Mouse (Mus musculus) lung, embryonic 16.5 days (tissue): ENCODE measurements around the gene Rtl5. TPM values are rescaled to one million over a fixed set of nuclear protein-coding genes. Genes with fewer than 3 reads are reported as not detected.
"Not testable (repeated sequence)": the region's sequence is repeated elsewhere in the genome, so short reads cannot be mapped to it uniquely, and the experiment has no call there.

Experiments
- ATAC-seq: fragments of 200-750 bp; cut with Nextera tagmentation; 2 replicates; pipeline ENCODE4 v1.8.0; 2017; ENCODE audit warnings: low read depth, mild to moderate bottlenecking, moderate library complexity
- H3K27ac ChIP-seq: fragments of 300-500 bp; sonication (generic); 2 replicates; pipeline ENCODE4 v1.5.1; 2014; ENCODE audit warnings: mild to moderate bottlenecking, control low read depth, low read length
- H3K27me3 ChIP-seq: fragments of 300-500 bp; sonication (generic); 2 replicates; pipeline ENCODE4 v1.6.1; 2014; ENCODE audit warnings: low read depth, low read length, mixed read lengths; ENCODE audit not compliant: control insufficient read depth, insufficient read depth
- H3K36me3 ChIP-seq: fragments of 300-500 bp; sonication (generic); 2 replicates; pipeline ENCODE4 v1.6.1; 2014; ENCODE audit warnings: low read length; ENCODE audit not compliant: control insufficient read depth, insufficient read depth
- H3K4me1 ChIP-seq: fragments of 300-500 bp; sonication (generic); replicated peaks from 2 replicates; pipeline ENCODE4 v1.6.1; 2014; ENCODE audit warnings: low read length, mixed read lengths; ENCODE audit not compliant: control insufficient read depth, insufficient read depth
- H3K4me2 ChIP-seq: fragments of 300-500 bp; sonication (generic); 2 replicates; pipeline ENCODE4 v1.6.1; 2014; ENCODE audit warnings: low read depth, low read length, control low read depth
- H3K4me3 ChIP-seq: fragments of 300-500 bp; sonication (generic); 2 replicates; pipeline ENCODE4 v1.5.1; 2014; ENCODE audit warnings: mild to moderate bottlenecking, low read length, control low read depth
- H3K9ac ChIP-seq: fragments of 300-500 bp; sonication (generic); 2 replicates; pipeline ENCODE4 v1.6.1; 2014; ENCODE audit warnings: low read length, control low read depth
- H3K9me3 ChIP-seq: fragments of 300-500 bp; sonication (generic); 2 replicates; pipeline ENCODE4 v1.6.1; 2016; ENCODE audit warnings: low read length; ENCODE audit not compliant: control insufficient read depth
- WGBS: fragments of 180-500 bp; shearing (Covaris S2); extraction: QIAGEN DNeasy Blood & Tissue Kit; methylation state at CpG from one replicate; pipeline ENCODE4 v1.1.7; 2014; 5-methylcytosine and 5-hydroxymethylcytosine counted together
- polyA plus RNA-seq: library from polyadenylated mRNA; unstranded; fragments of >200 nt; fragmentation: Nextera tagmentation; extraction: Ambion mirVana; gene quantifications from 2 replicates; pipeline ENCODE4 v1.2.1, GENCODE M21; 2015

Rtl5 gene
- polyA plus RNA-seq: 1.8 and 2.9 TPM in 2 replicates

DNA sequence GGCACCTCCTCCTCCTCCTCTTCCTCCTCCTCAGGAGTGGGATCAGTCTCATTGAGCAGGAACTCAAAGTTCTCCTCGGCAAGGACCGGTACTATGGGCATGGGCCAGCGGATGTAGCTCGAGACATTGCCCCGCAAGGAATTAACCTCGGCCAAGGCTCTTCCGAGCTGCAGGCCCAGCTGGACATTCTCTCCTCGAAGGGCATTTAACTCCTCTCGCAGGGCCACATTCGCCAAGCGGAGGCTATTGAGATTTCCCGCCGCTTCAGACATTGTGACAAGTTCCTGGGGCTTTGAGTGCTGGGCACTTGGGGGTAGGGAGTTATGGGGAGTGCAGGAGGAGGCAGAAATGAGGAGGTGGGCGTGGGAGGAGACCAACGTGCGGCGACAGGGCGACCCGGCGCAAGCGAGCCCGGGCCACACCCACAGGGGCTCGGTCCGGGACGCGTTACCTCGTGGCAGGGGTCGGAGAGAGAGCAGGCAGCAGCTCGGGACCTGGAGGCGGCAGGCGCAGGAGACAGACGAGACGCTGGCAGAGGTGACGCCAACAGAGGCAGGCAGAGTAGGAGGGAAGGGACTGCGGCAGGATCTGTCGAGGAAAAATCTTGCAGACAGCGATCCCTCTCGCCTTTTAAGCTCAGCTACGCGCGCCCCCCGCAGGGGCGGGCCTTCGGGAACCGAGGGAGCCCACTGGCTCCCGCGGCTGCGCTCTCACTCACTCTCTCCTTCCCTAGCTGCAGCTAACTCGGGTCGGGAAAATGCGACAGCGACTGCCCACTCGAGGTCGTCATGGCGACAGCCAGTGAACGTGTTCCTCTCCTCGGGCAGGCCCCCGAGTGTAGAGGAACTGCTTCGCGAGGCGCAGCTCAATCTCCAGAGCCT is at the start of gene Rtl5:
Gene Rtl5 (minus strand): TSS at position 714 of the 881 bp plus-strand sequence.
- 22% methylated on average over 56 of the region's 61 CpGs for WGBS
- peak within 1 kb of the TSS; percentile 64 for H3K27ac ChIP-seq
- no peaks in the 10 kb centered on the region for H3K27me3 ChIP-seq
- H3K36me3 ChIP-seq: no peaks in the 10 kb centered on the region
- H3K9me3 ChIP-seq: no peaks in the 10 kb centered on the region
- H3K9ac ChIP-seq: peak within 1 kb of the TSS; percentile 73
- no peaks in the 10 kb centered on the region for H3K4me1 ChIP-seq
- H3K4me2 ChIP-seq: peak within 1 kb of the TSS; percentile 72
- H3K4me3 ChIP-seq: peak within 1 kb of the TSS; percentile 58
- peak; percentile 94 for ATAC-seq

DNA sequence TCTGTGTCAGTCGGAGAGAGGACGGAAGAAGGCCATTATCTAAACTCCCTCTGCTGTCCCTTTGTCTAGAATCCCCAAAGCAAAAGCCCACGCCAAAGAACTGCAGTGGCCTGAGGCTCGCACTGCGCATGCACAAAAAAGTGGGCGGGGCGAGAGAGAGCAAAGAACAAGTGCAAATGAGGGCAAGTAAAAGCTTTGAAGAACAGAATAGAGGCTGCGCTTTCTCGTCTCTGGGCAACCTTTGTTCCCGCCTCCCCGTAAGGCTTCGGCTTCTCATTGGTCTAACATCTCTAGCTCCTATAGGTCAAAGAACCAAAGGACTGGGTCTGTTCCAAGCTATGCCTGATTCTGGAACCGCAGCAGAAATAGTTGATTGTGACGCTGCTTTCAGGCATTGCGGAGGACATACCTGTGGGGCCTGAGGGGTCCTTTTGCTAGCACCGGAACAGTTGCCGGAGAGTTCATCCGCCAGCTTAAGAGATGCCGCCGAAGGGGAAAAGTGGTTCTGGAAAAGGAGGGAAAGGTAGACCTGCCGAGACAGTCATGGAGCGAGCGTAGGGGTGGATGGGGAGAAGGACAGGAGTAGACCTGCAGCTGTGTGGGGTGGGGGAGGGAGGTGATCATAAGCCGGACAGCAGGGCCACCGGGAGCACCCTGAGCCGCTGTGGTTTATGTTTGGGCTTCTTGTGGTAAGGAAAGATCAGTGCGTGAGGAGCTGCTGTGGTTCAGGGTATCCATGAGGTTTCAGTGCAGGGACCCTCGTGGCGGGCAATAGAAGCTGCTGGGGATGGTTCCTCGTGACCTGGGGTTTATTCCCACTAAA is 48.1 kb upstream of the Rtl5 start, which contains the start of gene Pin4:
Gene Pin4 (plus strand): TSS at position 406 of the 823 bp plus-strand sequence.
- peak within 1 kb of the TSS; percentile 72 for H3K9ac ChIP-seq
- no peak within 1 kb of the TSS for H3K27ac ChIP-seq
- 0 out of 2 replicates have a peak, but pooled peaks cover 3% of the 10 kb centered on the region for H3K4me1 ChIP-seq
- peak within 1 kb of the TSS; percentile 68 for H3K4me3 ChIP-seq
- peaks cover 2% of the 10 kb centered on the region; the same call in 1 of the 2 replicates for H3K27me3 ChIP-seq
- peak within 1 kb of the TSS; percentile 56 for H3K4me2 ChIP-seq
- peak; percentile 99 for ATAC-seq
- H3K36me3 ChIP-seq: peaks cover 2% of the 10 kb centered on the region; the same call in 1 of the 2 replicates
- no peaks in the 10 kb centered on the region for H3K9me3 ChIP-seq
- 15% methylated on average over 30 of the region's 30 CpGs for WGBS

DNA sequence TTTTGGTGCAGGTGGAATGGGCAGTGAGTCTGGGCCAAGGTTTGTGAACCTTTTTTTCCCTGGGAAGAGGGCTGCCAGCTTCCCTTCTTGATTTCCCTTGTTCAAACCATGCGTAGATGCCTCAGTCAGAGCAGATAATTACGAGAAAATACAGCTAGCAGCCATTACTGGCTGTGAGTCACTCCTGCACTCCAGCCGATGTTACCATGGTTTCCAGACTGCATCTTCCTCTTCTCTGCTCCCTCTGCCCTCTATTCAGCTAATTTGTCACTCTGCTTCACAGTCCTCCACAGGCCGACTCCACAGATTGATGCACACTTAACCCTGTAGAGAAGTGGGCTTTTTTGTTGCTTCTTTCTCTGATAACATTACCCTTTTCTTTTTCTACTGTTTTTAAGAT is 44.6 kb upstream of the Rtl5 start:
- H3K27ac ChIP-seq: no peak overlapping the region
- 33% methylated on average over 4 of the region's 4 CpGs for WGBS
- H3K9ac ChIP-seq: no peak overlapping the region
- no peaks in the 10 kb centered on the region for H3K36me3 ChIP-seq
- H3K4me2 ChIP-seq: no peak overlapping the region
- H3K27me3 ChIP-seq: peaks cover 2% of the 10 kb centered on the region; the same call in 1 of the 2 replicates
- ATAC-seq: no peak
- H3K9me3 ChIP-seq: no peaks in the 10 kb centered on the region
- H3K4me1 ChIP-seq: 0 out of 2 replicates have a peak, but pooled peaks cover 3% of the 10 kb centered on the region
- H3K4me3 ChIP-seq: no peak overlapping the region

DNA sequence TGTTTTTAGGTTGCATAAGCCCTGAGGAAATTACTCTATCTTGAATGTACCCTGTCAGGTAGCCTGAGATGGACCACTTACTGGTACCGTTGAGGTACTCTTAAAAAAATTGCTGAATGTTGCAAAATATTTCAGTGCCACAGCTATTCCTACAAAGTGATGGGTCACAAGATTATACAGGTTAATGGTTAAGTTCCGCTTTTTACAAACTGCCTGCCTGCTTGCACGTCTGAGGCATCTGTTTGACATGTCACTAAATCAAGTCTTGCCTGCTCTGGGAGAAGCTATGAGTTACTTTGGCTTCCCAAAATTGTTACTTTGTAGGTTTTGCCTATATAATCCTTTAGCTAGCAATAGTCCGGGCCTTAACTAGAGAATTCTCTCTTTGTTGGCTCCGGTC is 38.2 kb upstream of the Rtl5 start:
- H3K27ac ChIP-seq, H3K9ac ChIP-seq, H3K9me3 ChIP-seq, H3K27me3 ChIP-seq, H3K4me3 ChIP-seq, H3K4me1 ChIP-seq, H3K4me2 ChIP-seq, H3K36me3 ChIP-seq, ATAC-seq: not testable (repeated sequence)
- WGBS: 69% methylated on average over 5 of the region's 5 CpGs

DNA sequence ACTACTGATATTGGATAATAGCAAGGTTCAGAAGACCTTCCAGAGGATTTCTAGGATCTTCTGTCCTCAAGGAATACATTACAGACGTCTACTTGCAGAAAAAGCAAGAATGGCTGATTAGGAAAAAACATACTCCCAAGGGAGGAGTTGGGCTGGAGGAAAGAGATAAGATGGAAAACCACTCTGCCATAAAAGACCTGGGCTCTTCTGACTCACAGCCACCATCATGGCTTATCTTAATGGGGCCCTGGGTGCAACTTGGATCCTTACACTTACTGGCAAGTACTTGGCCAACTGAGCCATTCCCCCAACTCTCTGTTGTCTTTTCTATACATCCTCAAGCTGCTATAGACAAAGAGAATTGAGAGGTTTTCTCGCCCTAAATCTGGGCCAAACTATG is 32.7 kb upstream of the Rtl5 start:
- H3K27me3 ChIP-seq, H3K4me3 ChIP-seq, H3K4me1 ChIP-seq, H3K9me3 ChIP-seq, ATAC-seq, H3K4me2 ChIP-seq, H3K27ac ChIP-seq, H3K9ac ChIP-seq, H3K36me3 ChIP-seq: not testable (repeated sequence)
- 46% methylated on average over 2 of the region's 2 CpGs for WGBS

DNA sequence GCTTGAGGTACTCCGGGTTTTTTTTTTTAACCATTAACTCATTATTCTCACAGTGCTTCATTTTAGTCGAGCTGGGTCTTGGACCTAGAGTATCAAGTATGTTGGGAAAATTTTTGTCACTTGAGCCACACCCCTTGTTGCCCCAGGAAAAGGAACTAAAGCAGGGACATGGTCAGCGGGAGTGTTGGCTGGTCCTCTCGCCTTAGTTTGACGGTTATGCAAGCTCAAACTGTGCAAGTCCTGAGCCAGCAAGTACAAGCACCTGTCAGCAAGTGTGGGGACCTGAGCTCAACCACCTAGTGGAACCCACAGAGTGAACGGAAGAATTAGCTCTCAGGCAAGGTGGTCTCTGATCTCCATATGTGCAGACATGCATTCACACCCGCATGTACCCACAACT is 30.8 kb upstream of the Rtl5 start:
- Histone ChIP-seq H3K27ac (no peak overlapping the region), H3K36me3 (no peaks in the 10 kb centered on the region), H3K9ac (no peak overlapping the region), H3K4me3 (no peak overlapping the region), H3K9me3 (no peaks in the 10 kb centered on the region), H3K4me2 (no peak overlapping the region), H3K27me3 (no peaks in the 10 kb centered on the region), H3K4me1 (no peaks in the 10 kb centered on the region)
- 54% methylated on average over 7 of the region's 7 CpGs for WGBS
- ATAC-seq: no peak

DNA sequence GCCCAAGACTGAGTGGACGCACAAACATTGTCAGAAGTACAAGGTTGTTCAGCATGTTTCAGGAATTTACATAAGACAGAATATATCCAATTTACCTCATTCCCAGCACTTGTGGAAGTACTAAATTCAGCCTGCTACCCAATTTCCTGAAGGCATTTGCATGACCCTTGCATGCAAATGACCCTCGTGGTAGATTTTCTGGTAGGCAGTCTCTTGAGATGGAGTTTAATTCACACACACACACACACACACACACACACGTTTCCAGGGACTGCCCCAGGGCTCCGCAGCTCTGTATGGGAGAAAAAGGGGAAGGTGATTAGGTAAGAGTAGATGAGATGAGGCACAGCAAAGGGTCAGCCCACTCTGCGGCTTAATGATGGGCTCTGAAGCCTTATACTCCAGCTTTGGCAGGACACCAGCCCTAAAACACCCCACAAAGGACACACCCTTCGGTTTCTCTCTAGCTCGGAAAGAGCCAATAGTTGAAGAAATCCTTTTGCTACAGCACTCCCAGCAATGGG is 23.3 kb upstream of the Rtl5 start:
- Histone ChIP-seq H3K36me3 (no peaks in the 10 kb centered on the region), H3K4me1 (no peaks in the 10 kb centered on the region), H3K4me2 (no peak overlapping the region), H3K4me3 (no peak overlapping the region), H3K9me3 (no peaks in the 10 kb centered on the region), H3K27ac (no peak overlapping the region), H3K27me3 (no peaks in the 10 kb centered on the region), H3K9ac (no peak overlapping the region)
- no peak for ATAC-seq
- WGBS: 79% methylated on average over 6 of the region's 7 CpGs

DNA sequence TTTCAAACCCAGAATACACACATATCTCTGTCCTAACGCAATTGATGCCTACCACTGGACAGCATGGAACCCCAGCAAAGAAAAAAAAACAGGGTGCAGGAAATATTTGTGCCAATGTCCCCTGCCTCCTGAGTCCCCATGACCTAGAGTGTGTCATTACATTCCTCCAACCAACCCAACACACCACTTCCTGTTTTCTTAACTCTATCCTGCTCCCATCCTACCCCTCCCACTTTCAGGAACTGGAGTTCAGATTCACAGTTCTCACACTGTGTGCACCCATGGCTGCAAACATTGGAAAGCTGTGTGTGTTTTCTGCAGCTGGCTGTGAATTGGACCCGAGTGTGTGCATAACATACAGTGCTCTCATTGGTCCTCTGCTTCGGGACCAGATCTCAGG is 19.5 kb upstream of the Rtl5 start:
- H3K4me2 ChIP-seq: no peak overlapping the region
- no peaks in the 10 kb centered on the region for H3K27me3 ChIP-seq
- H3K9ac ChIP-seq: no peak overlapping the region
- 53% methylated on average over 3 of the region's 3 CpGs for WGBS
- no peak overlapping the region for H3K4me3 ChIP-seq
- H3K36me3 ChIP-seq: no peaks in the 10 kb centered on the region
- H3K9me3 ChIP-seq: no peaks in the 10 kb centered on the region
- no peak overlapping the region for H3K27ac ChIP-seq
- no peak for ATAC-seq
- no peaks in the 10 kb centered on the region for H3K4me1 ChIP-seq
